Mouse (Mus musculus): Measurements from ENCODE around the gene Adck2.
A peak's percentile ranks its signal among the peaks of the same experiment; 100 is the strongest.

Gene Adck2

GRCm38 (mm10) chr6:39559276-39559939 is 14.3 kb upstream of the Adck2 start:
- no peak for DNase-seq

- DNase-seq: peak; percentile 42 to 51
These were observed 11.3 kb upstream of the Adck2 start for GRCm38 (mm10) chr6:39562166-39563015.

GRCm38 (mm10) chr6:39567528-39567927 is 6.1 kb upstream of the Adck2 start:
- DNase-seq: no peak

DNA sequence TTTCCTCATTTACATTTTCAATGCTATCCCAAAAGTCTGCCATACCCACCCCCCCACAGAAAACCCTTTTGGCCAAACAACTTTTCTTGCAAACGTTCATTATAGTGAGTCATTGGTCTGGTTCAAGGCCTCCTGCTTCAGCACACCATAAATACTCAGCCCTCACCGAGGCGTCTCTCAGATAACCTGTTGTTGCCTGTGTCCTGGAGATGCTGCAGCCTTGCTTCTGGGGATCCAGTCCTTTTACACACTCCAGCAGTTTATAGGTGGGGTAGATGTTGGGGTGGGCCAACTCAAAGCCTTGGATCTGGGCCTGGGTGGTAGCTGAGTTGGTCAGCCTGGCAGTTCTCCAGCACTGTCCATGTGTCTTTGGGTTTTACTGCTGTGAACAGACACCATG is 3.2 kb upstream of the Adck2 start:
- no peak for DNase-seq

DNA sequence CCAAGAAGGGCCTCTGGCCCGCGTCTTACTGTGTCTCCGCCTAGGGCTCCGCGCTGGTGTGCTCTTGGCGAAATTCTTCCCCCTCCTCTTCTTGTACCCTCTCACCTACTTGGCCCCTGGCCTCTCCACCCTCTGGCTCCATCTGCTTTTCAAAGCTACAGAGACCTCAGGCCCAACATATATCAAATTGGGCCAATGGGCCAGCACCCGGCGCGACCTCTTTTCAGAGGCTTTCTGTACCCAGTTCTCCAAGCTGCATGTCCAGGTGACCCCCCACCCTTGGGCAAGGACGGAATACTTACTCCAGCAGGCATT is 839 bp downstream of the Adck2 start:
- peak in 1 of 2 experiments; percentile 30 for DNase-seq

GRCm38 (mm10) chr6:39574951-39575350 is 1.3 kb downstream of the Adck2 start:
- DNase-seq: no peak

- no peak for DNase-seq
These were observed 5.9 kb downstream of the Adck2 start for GRCm38 (mm10) chr6:39579552-39579951.

DNA sequence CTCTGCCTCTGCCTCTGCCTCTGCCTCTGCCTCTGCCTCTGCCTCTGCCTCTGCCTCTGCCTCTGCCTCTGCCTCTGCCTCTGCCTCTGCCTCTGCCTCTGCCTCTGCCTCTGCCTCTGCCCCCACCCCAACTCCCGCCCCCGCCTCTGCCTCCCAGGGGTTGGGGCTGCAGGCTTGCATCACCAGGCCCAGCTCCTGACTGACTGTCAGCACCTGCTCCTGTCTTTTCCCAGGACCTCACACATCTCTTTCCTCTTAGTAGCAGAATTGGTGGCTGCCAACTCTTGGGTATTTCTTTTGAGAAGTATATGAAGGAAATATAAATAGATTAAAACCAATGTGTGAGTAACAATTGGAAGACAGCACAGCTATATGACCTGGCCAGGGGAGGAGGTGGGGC is 6.9 kb downstream of the Adck2 start:
- no peak for DNase-seq

GRCm38 (mm10) chr6:39581087-39581784 is 7.6 kb downstream of the Adck2 start:
- no peak for DNase-seq

GRCm38 (mm10) chr6:39585517-39585916 is 11.8 kb downstream of the Adck2 start, which contains the start of gene Gm42420:
Gm42420 (plus strand) TSS chr6:39585753.
- no peak for DNase-seq

- DNase-seq: no peak
These were observed 17.8 kb downstream of the Adck2 start for GRCm38 (mm10) chr6:39591481-39591880.

DNA sequence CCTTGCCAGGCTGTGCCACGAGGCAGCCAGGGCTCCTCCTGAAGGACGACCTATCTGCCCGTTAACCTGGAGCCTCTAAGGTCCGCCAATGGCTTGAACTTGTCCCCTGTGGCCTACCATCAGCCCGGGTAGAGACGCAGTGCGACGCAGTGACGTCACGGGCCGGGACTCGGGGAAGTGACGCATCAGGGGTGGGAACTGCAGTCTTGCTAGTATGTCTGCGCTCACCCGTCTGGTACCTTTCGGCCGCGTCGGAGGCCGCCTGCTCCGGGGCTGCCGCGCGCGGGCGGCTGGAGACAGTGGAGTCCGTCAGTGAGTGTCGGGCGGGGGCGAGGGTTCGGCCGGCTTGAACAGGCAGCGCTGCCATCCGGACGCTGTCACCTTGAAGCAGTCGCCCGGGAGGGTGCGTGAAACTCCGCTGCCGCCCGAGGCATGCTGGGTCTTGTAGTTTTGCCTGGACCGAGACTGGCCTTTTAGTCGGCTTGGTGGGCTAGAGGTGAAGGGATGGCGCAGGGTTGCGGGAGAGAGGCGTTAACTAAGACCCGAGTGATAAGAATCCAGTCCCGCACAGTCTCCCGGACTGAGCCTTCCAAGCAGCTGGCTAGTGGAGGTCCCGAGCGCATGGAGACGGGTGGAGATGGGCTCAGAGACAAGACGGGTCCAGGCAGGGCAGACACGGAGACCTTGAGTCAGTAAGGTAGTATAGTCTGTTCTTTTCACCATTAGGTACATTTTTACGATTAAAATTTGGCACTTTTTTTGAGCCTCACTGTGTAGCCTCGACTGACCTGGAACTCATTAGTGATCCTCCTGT is 18.9 kb downstream of the Adck2 start, which contains the start of gene Ndufb2:
Gene Ndufb2 (plus strand): TSS at position 174 of the 814 bp plus-strand sequence.
- peak; percentile 91 for DNase-seq

DNA sequence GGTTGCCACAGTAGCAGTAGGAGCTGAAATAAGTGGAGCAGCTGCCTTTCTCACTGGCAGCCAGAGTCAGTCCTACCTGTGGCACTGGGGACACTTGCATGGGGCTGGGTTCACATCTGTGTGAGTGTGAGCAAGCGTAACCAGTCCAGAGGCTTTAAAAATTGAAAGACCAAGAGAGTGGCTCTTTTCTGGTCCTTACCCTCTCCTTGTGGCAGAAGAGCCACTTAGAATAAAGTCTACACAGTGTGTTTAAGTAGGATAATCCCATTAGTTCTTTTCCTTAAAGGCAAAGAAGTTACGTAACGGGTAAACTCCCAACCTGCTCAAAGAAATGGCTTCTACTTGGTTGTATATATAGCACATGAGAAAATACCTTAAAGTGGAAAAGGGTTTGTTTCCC is 27.2 kb downstream of the Adck2 start:
- no peak for DNase-seq

DNA sequence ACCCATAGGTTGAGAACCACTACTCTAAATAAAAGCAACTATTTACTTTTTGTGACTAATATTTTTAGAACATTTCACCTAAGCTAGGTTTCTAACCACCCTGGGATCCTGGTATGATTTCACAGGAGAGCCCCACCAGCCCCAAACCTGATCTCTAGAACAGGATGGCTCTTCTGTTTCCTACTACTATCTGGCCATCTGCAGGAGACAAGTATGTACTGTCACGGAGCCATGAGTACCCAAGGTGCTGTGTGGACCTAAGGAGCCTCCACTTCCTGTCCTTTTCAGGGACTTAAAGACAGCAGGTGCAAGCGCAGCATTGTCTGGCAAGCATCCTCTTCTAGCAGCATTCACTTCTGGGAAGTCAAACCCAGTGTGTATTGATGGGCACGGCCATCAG is 28.2 kb downstream of the Adck2 start:
- no peak for DNase-seq

GRCm38 (mm10) chr6:39604565-39604964 is 30.9 kb downstream of the Adck2 start:
- DNase-seq: no peak

- no peak for DNase-seq
These were observed 32.4 kb downstream of the Adck2 start for GRCm38 (mm10) chr6:39606056-39606455.

DNA sequence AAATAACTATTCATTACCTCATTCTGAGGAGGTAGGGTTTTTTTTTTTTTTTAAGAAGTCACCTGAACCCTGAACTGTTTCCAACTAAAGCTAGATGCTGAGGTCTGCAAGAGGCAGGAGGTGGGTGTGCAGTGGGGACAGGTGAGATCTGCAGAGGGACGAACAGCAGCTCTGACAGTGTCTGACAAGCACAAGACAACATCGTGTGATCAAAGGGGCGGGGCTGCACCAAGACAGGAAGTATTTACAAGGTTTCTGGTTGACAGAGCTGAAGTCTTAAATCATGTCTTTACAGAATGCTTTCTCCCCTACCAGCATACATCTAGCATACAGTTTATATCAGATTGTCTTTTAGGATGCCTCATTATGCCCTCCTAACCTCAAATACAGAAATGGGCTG is 33.2 kb downstream of the Adck2 start:
- peak; percentile 25 to 35 for DNase-seq

- no peak for DNase-seq
These were observed 33.7 kb downstream of the Adck2 start for GRCm38 (mm10) chr6:39607365-39607764.

- DNase-seq: no peak
These were observed 36.5 kb downstream of the Adck2 start for GRCm38 (mm10) chr6:39610207-39610606.

GRCm38 (mm10) chr6:39611296-39611695 is 37.6 kb downstream of the Adck2 start:
- DNase-seq: no peak

All from thymus, postnatal 36 days (tissue).